14 mouse cellular contexts compared by ENCODE assay signal in the genomic region with DNA sequence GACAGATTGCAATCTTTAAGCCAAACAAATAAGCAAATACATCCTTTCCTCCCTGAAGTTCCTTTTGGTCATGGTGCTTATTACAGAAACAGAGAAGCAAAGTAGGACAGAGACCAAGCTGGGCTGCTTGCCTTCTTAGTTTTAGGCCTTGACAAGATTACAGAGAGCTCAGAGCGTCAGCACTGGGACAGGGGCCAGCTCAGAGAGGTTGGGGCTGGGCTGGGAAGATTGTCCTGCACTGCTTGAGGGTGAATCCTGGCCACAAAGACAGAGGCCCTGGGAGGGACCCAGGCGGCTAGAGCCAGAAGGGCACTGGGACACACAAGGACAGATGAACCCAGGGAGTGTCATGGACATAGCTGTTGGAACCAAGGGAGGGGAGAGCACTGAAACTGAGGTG. TPM values are rescaled to one million over a fixed set of nuclear protein-coding genes. Genes with fewer than 3 reads are reported as not detected.
A peak's percentile ranks its signal among the peaks of the same experiment; 100 is the strongest.
DNase-seq lines count a peak whose midpoint lies in the region; ATAC-seq and TF ChIP-seq lines count a peak whose summit lies in the region.
"Had no signal": no experiment of that assay in that cellular context is flagged by ENCODE, and none has a peak within 500 bp of the region (broad histone marks: within the 10 kb centered on the region; RNA-seq: fewer than 3 reads in every experiment).

No protein-coding gene starts in this region.

- no peak overlapping the region for H3K4me3 ChIP-seq in lung, embryonic 14.5 days (ENCODE audit: low read depth, low read length)
- H3K4me3 ChIP-seq in lung, adult 2 months (replicated peaks; ENCODE audit: extremely low read depth, low read depth, low read length): no peak overlapping the region
- H3K4me3 ChIP-seq in stomach, embryonic 16.5 days (replicated peaks; ENCODE audit: low read length): no peak overlapping the region
- H3K4me3 ChIP-seq: forebrain, embryonic 10.5 days; hindbrain, embryonic 12.5 days had no signal

- no peak overlapping the region for H3K4me2 ChIP-seq in lung, embryonic 14.5 days
- H3K4me2 ChIP-seq in stomach, embryonic 16.5 days (ENCODE audit: low read depth, low read length): no peak overlapping the region
- H3K4me2 ChIP-seq: hindbrain, embryonic 12.5 days had no signal

- no peak for TF ChIP-seq POLR2A in lung, adult 2 months (IDR thresholded peaks at IDR 0.05; ENCODE audit: borderline replicate concordance, extremely low read depth, low read depth, low read length)

- H3K27ac ChIP-seq in lung, embryonic 14.5 days (ENCODE audit: low read depth): no peak overlapping the region
- no peak overlapping the region for H3K27ac ChIP-seq in stomach, embryonic 16.5 days (ENCODE audit: low read length)
- H3K27ac ChIP-seq: forebrain, embryonic 10.5 days; hindbrain, embryonic 12.5 days; liver, embryonic 14.5 days had no signal

- H3K36me3 ChIP-seq in lung, embryonic 14.5 days (ENCODE audit: insufficient read depth): no peaks in the 10 kb centered on the region
- H3K36me3 ChIP-seq in stomach, embryonic 16.5 days (ENCODE audit: control insufficient read depth, insufficient read depth, low read length): no peaks in the 10 kb centered on the region
- H3K36me3 ChIP-seq: forebrain, embryonic 10.5 days; G1E; hindbrain, embryonic 12.5 days had no signal

- H3K9me3 ChIP-seq in lung, embryonic 14.5 days (ENCODE audit: low read depth, low read length): no peaks in the 10 kb centered on the region
- H3K9me3 ChIP-seq in stomach, embryonic 16.5 days (replicated peaks; ENCODE audit: control insufficient read depth, low read length): no peaks in the 10 kb centered on the region
- H3K9me3 ChIP-seq: forebrain, embryonic 10.5 days; hindbrain, embryonic 12.5 days had no signal

- WGBS in lung, embryonic 14.5 days: 26% methylated on average over 2 of the region's 2 CpGs
- 36% methylated on average over 2 of the region's 2 CpGs for WGBS in lung, adult 2 months
- WGBS in stomach, embryonic 16.5 days: 44% methylated on average over 2 of the region's 2 CpGs

- no peak overlapping the region for H3K9ac ChIP-seq in lung, embryonic 14.5 days
- H3K9ac ChIP-seq in stomach, embryonic 16.5 days (ENCODE audit: low read length): no peak overlapping the region
- H3K9ac ChIP-seq: hindbrain, embryonic 12.5 days; liver, embryonic 14.5 days had no signal

- peak; percentile 65 for DNase-seq in lung, embryonic 14.5 days
- DNase-seq in lung, adult 2 months: no peak
- DNase-seq in adrenal gland, postnatal 14 days: peak; percentile 88
- DNase-seq in gastrocnemius, postnatal 4 days (ENCODE audit: low spot score in 2 of 2): peak; percentile 29 to 67
- no peak for DNase-seq in cerebellum, adult 9-11 months
- DNase-seq in spleen, postnatal 14 days (ENCODE audit: low spot score in 2 of 2): no peak
- DNase-seq in neural tube, embryonic 10.5 days (ENCODE audit: extremely low spot score, low spot score): no peak
- DNase-seq: cerebellum, postnatal 36 days; layer of hippocampus, postnatal 36 days had no signal

- no peaks in the 10 kb centered on the region for H3K27me3 ChIP-seq in lung, embryonic 14.5 days (ENCODE audit: insufficient read depth, low read length)
- H3K27me3 ChIP-seq in stomach, embryonic 16.5 days (ENCODE audit: control insufficient read depth, insufficient read depth, low read length): no peaks in the 10 kb centered on the region
- H3K27me3 ChIP-seq: hindbrain, embryonic 12.5 days had no signal

- no peaks in the 10 kb centered on the region for H3K4me1 ChIP-seq in lung, embryonic 14.5 days (ENCODE audit: insufficient read depth)
- no peaks in the 10 kb centered on the region; the same call in 1 of the 2 replicates for H3K4me1 ChIP-seq in lung, adult 2 months (ENCODE audit: control insufficient read depth, insufficient read depth, low read length)
- no peaks in the 10 kb centered on the region for H3K4me1 ChIP-seq in stomach, embryonic 16.5 days (ENCODE audit: control insufficient read depth, insufficient read depth, low read length)
- H3K4me1 ChIP-seq: forebrain, embryonic 10.5 days; hindbrain, embryonic 12.5 days had no signal

- TF ChIP-seq CTCF in lung, embryonic 14.5 days (IDR thresholded peaks at IDR 0.05; ENCODE audit: low read depth): no peak
- no peak for TF ChIP-seq CTCF in lung, adult 2 months (IDR thresholded peaks at IDR 0.05; ENCODE audit: insufficient read depth, low read length)

- ATAC-seq in lung, embryonic 14.5 days (ENCODE audit: insufficient read depth): no peak
- peak; percentile 47; the same call in 1 of the 2 replicates for ATAC-seq in stomach, embryonic 16.5 days (ENCODE audit: insufficient read depth, low FRiP score)

RNA-seq across cellular contexts. Expression of gene Adamts7, which starts 17.1 kb away (rescaled TPM):
- 23.8 and 30.4 TPM in 2 replicates for polyA plus RNA-seq in lung, embryonic 14.5 days (2014; fragmentation: Nextera tagmentation; extraction: Ambion mirVana)
- 5.6 and 7.2 TPM in 2 replicates for polyA plus RNA-seq in lung, adult 2 months (2012; rRNA removed)
- total RNA-seq in adrenal gland, postnatal 14 days (2021): 8.6 and 9.0 TPM in 2 replicates
- 10 to 100 TPM; 13.2 to 15.5 TPM for total RNA-seq in gastrocnemius, postnatal 4 days (2021)
- polyA plus RNA-seq in stomach, embryonic 16.5 days (2015; fragmentation: Nextera tagmentation; extraction: Ambion mirVana): 15.2 and 17.3 TPM in 2 replicates
- total RNA-seq: G1E had no signal
- polyA plus RNA-seq: G1E had no signal

RNA-seq across cellular contexts. Expression of gene Morf4l1, which starts 31.2 kb away (rescaled TPM):
- polyA plus RNA-seq in lung, embryonic 14.5 days (2014; fragmentation: Nextera tagmentation; extraction: Ambion mirVana): 416 and 446 TPM in 2 replicates
- polyA plus RNA-seq in lung, adult 2 months (2012; rRNA removed): 76.6 and 127 TPM in 2 replicates
- total RNA-seq in adrenal gland, postnatal 14 days (2021): 268 and 288 TPM in 2 replicates
- total RNA-seq in gastrocnemius, postnatal 4 days (2021): 100 to 1,000 TPM; 264 to 265 TPM
- 383 and 405 TPM in 2 replicates for polyA plus RNA-seq in stomach, embryonic 16.5 days (2015; fragmentation: Nextera tagmentation; extraction: Ambion mirVana)

Comparison
In these comparisons a context has a peak if more than half of its experiments do, and no peak if none do; other contexts are left out.
1. DNase-seq: peak in lung, embryonic 14.5 days (single experiment), adrenal gland, postnatal 14 days (single experiment) and gastrocnemius, postnatal 4 days (2 of 2); none in lung, adult 2 months (single experiment), cerebellum, adult 9-11 months (single experiment), spleen, postnatal 14 days (0 of 2) and neural tube, embryonic 10.5 days (single experiment).